Mouse (Mus musculus): ENCODE measurements around the gene Prg3.

Prg3 gene

DNA sequence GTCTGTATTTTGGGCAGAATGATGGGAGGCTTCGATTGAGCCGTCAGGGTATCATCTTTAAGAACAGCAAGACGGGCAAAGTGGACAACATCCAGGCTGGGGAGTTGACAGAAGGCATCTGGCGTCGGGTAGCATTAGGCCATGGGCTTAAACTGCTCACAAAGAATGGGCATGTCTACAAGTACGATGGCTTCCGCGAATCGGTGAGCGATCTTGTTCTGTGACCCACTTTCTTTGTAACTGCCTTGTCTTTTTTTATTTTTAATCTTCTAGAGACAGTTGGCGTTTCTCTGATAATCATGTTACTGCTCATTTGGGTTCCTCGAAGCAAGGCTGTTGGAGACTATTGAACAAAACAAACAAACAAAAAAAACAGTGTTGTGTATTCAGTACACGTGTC, 50.3 kb downstream of the Prg3 start:
- no peak for DNase-seq (ENCODE audit: low read depth, low spot score)

All from brain, embryonic 18.5 days (tissue).